Mouse (Mus musculus) MEL (cell line): Measurements from ENCODE around the gene B3gnt7. TPM values are rescaled to one million over a fixed set of nuclear protein-coding genes. Genes with fewer than 3 reads are reported as not detected.

ENCODE experiments used
- DNase-seq: peaks from one replicate; pipeline ENCODE4 v3.0.0; 2011; ENCODE audit warnings: low read depth, low spot score
- H3K27ac ChIP-seq: 2 replicates; pipeline ENCODE4 v1.5.1; 2012; ENCODE audit warnings: low read depth, mild to moderate bottlenecking, control low read depth, low read length, moderate library complexity; ENCODE audit not compliant: control insufficient read depth
- H3K27me3 ChIP-seq, 2 experiments: fragments of 150-350 bp in 1 of 2; sonication (generic) in 1 of 2; 2 replicates each; pipeline ENCODE4 v1.6.1; 2012; ENCODE audit warnings: low read length in 2 of 2, mild to moderate bottlenecking in 2 of 2, improper control_type of control experiment in 1 of 2, moderate library complexity in 1 of 2; ENCODE audit not compliant: insufficient read depth in 2 of 2, control insufficient read depth in 1 of 2
- H3K36me3 ChIP-seq, 2 experiments: 2 replicates each; pipeline ENCODE4 v1.6.1; 2012 to 2014; ENCODE audit warnings: low read length in 2 of 2, improper control_type of control experiment in 1 of 2, inconsistent platforms in 1 of 2, mild to moderate bottlenecking in 1 of 2; ENCODE audit not compliant: insufficient read depth in 2 of 2, control insufficient read depth in 1 of 2
- H3K4me1 ChIP-seq, 2 experiments: fragments of 150-350 bp in 1 of 2; sonication (generic) in 1 of 2; 2 replicates each; pipeline ENCODE4 v1.6.1; 2012; ENCODE audit warnings: low read length in 2 of 2, improper control_type of control experiment in 1 of 2, mild to moderate bottlenecking in 1 of 2; ENCODE audit not compliant: insufficient read depth in 2 of 2, control insufficient read depth in 1 of 2
- H3K4me3 ChIP-seq, 2 experiments: fragments of 150-350 bp in 1 of 2; sonication (generic) in 1 of 2; 2 replicates each; pipeline ENCODE4 v1.5.1; 2012; ENCODE audit warnings: low read depth in 2 of 2, low read length in 2 of 2, mild to moderate bottlenecking in 2 of 2, moderate library complexity in 2 of 2, control low read depth in 1 of 2, improper control_type of control experiment in 1 of 2; ENCODE audit not compliant: control insufficient read depth in 1 of 2, insufficient read depth in 1 of 2
- H3K79me2 ChIP-seq: 2 replicates; pipeline ENCODE4 v1.6.1; 2012; ENCODE audit warnings: mild to moderate bottlenecking, low read length, moderate library complexity; ENCODE audit not compliant: control insufficient read depth, poor library complexity, insufficient read depth
- H3K9ac ChIP-seq: 2 replicates; pipeline ENCODE4 v1.6.1; 2012; ENCODE audit warnings: low read depth, mild to moderate bottlenecking, control low read depth, low read length, moderate library complexity; ENCODE audit not compliant: control insufficient read depth, poor library complexity, severe bottlenecking
- H3K9me3 ChIP-seq: fragments of 150-350 bp; sonication (generic); replicated peaks from 2 replicates; pipeline ENCODE4 v1.6.1; 2012; ENCODE audit warnings: mild to moderate bottlenecking, low read length, improper control_type of control experiment, moderate library complexity; ENCODE audit not compliant: insufficient read depth
- CTCF ChIP-seq, 3 experiments: IDR thresholded peaks in 2 of 3; conservative IDR thresholded peaks in 1 of 3; 2 replicates each; pipeline ENCODE4 v1.5.1; 2011 to 2012; ENCODE audit warnings: low read length in 3 of 3, low read depth in 2 of 3, mild to moderate bottlenecking in 2 of 3, improper control_type of control experiment in 1 of 3, inconsistent platforms in 1 of 3, mixed read lengths in 1 of 3, moderate library complexity in 1 of 3; ENCODE audit not compliant: control insufficient read depth in 1 of 3, insufficient read depth in 1 of 3, poor library complexity in 1 of 3, severe bottlenecking in 1 of 3
- ELF1 ChIP-seq: IDR thresholded peaks from 2 replicates; pipeline ENCODE4 v1.6.1; 2014; ENCODE audit warnings: low read depth, mild to moderate bottlenecking, inconsistent platforms, low read length, improper control_type of control experiment, moderate library complexity
- GATA1 ChIP-seq: IDR thresholded peaks from 2 replicates; pipeline ENCODE4 v1.6.1; 2011; ENCODE audit warnings: low read depth, low read length, improper control_type of control experiment
- MEF2A ChIP-seq: IDR thresholded peaks from 2 replicates; pipeline ENCODE4 v1.6.1; 2014; ENCODE audit warnings: low read depth, mild to moderate bottlenecking, inconsistent platforms, low read length, improper control_type of control experiment; ENCODE audit not compliant: poor library complexity, insufficient replicate concordance, severe bottlenecking; ENCODE audit errors: extremely low read depth
- MYC ChIP-seq: IDR thresholded peaks from 2 replicates; pipeline ENCODE4 v1.6.1; 2011; ENCODE audit warnings: low read depth, mild to moderate bottlenecking, low read length, improper control_type of control experiment, moderate library complexity
- NELFE ChIP-seq: IDR thresholded peaks from 2 replicates; pipeline ENCODE4 v1.6.1; 2011; ENCODE audit warnings: low read depth, low read length, improper control_type of control experiment
- NRF1 ChIP-seq: IDR thresholded peaks from 2 replicates; pipeline ENCODE4 v1.6.1; 2014; ENCODE audit warnings: low read depth, mild to moderate bottlenecking, inconsistent platforms, low read length, improper control_type of control experiment, moderate library complexity; ENCODE audit not compliant: poor library complexity, insufficient read depth, severe bottlenecking
- RCOR1 ChIP-seq: IDR thresholded peaks from 2 replicates; pipeline ENCODE4 v1.6.1; 2012; ENCODE audit warnings: low read depth, mild to moderate bottlenecking, inconsistent platforms, low read length, improper control_type of control experiment
- SMC3 ChIP-seq: IDR thresholded peaks from 2 replicates; pipeline ENCODE4 v1.6.1; 2011; ENCODE audit warnings: low read depth, low read length, improper control_type of control experiment
- USF2 ChIP-seq, 2 experiments: IDR thresholded peaks; 2 replicates each; pipeline ENCODE4 v1.6.1; 2011 to 2012; ENCODE audit warnings: improper control_type of control experiment in 2 of 2, low read length in 2 of 2, borderline replicate concordance in 1 of 2, inconsistent platforms in 1 of 2, low read depth in 1 of 2, mild to moderate bottlenecking in 1 of 2; ENCODE audit not compliant: insufficient read depth in 1 of 2
- ZNF384 ChIP-seq: IDR thresholded peaks from 2 replicates; pipeline ENCODE4 v1.6.1; 2012; ENCODE audit warnings: low read depth, mild to moderate bottlenecking, inconsistent platforms, low read length, improper control_type of control experiment
- polyA plus RNA-seq, 2 experiments: library from polyadenylated mRNA; stranded (reverse) in 1 of 2; unstranded in 1 of 2; fragments of >175 nt in 1 of 2; fragments of >200 nt in 1 of 2; gene quantifications; 2 replicates each; pipeline versions ENCODE4 v1.2.1 to v1.2.4; 2012; ENCODE audit warnings: low replicate concordance in 2 of 2, low read depth in 1 of 2; ENCODE audit not compliant: insufficient read length in 2 of 2, insufficient read depth in 1 of 2, missing spikeins in 1 of 2
- total RNA-seq: library from RNA; depleted of rRNA; stranded (reverse); fragments of 300-350 nt; gene quantifications from 2 replicates; pipeline ENCODE4 v1.2.3, GENCODE M21; 2012

The B3gnt7 gene
- total and polyA plus RNA-seq, 3 experiments = 0.40 TPM; not detected in 2

GRCm38 (mm10) chr1:86263564-86264339 lies 38.9 kb upstream of the B3gnt7 start:
- Histone ChIP-seq H3K9ac (no peak overlapping the region), H3K36me3 (peaks cover 0 to 5% of the 10 kb centered on the region in 2 experiments; a peak in 2 of 4 replicates), H3K4me1 (peaks cover 0 to 12% of the 10 kb centered on the region in 2 experiments; a peak in 3 of 4 replicates), H3K9me3 (no peaks in the 10 kb centered on the region), H3K27me3 (no peaks in the 10 kb centered on the region), H3K4me3 (no peak overlapping the region), H3K27ac (no peak overlapping the region), H3K79me2 (no peaks in the 10 kb centered on the region)
- TF ChIP-seq GATA1 (no peak), RCOR1 (no peak), NELFE (no peak), MYC (no peak), NRF1 (no peak), CTCF (IDR thresholded peaks at IDR 0.05 in 2 of 3, conservative IDR thresholded peaks at IDR 0.05 in 1 of 3; ENCODE audit: control insufficient read depth in 1 of 3, insufficient read depth in 1 of 3, low read depth in 2 of 3, low read length in 3 of 3, poor library complexity in 1 of 3, severe bottlenecking in 1 of 3) (no peak), ZNF384 (no peak), MEF2A (no peak)
- DNase-seq = no peak

- Histone ChIP-seq H3K36me3 (peaks cover 0 to 4% of the 10 kb centered on the region in 2 experiments; a peak in 1 of 4 replicates), H3K27ac (no peak overlapping the region), H3K79me2 (no peaks in the 10 kb centered on the region), H3K27me3 (no peaks in the 10 kb centered on the region), H3K9ac (no peak overlapping the region), H3K4me3 (no peak overlapping the region), H3K9me3 (no peaks in the 10 kb centered on the region)
- no peak for DNase-seq
- TF ChIP-seq GATA1 = no peak
- TF ChIP-seq SMC3 = no peak
- no peak for TF ChIP-seq ELF1
- TF ChIP-seq RCOR1 = no peak
- no peak for TF ChIP-seq USF2 (IDR thresholded peaks at IDR 0.05; ENCODE audit: borderline replicate concordance in 1 of 2, insufficient read depth in 1 of 2, low read depth in 1 of 2, low read length in 2 of 2)
- TF ChIP-seq, all 39 proteins: peak for 0
- peaks cover 0 to 6% of the 10 kb centered on the region in 2 experiments; a peak in 2 of 4 replicates for H3K4me1 ChIP-seq
These were observed 37.6 kb upstream of the B3gnt7 start for GRCm38 (mm10) chr1:86265060-86265459.
